Mouse (Mus musculus) embryonic fibroblast, embryonic 13.5 days (primary cell): Measurements from ENCODE around the gene Bag1.
A peak's percentile ranks its signal among the peaks of the same experiment; 100 is the strongest.

Experiments
- CTCF ChIP-seq: IDR thresholded peaks from 2 replicates; pipeline ENCODE4 v1.5.1; 2011; ENCODE audit warnings: mild to moderate bottlenecking, control low read depth, low read length, moderate library complexity, borderline replicate concordance; ENCODE audit not compliant: insufficient read depth
- POLR2A ChIP-seq: IDR thresholded peaks from 2 replicates; pipeline ENCODE4 v1.6.1; 2011; ENCODE audit warnings: low read depth, mild to moderate bottlenecking, control low read depth, low read length, moderate library complexity

- TF ChIP-seq POLR2A: 0 out of 2 replicates have a peak, but pooled peaks have one; percentile 12
- no peak for TF ChIP-seq CTCF
These were observed 21.1 kb upstream of the Bag1 start for GRCm38 (mm10) chr4:40969161-40969560.
